Mouse (Mus musculus): ENCODE results near the gene Edil3. TPM values are rescaled to one million over a fixed set of nuclear protein-coding genes. Genes with fewer than 3 reads are reported as not detected.

Gene Edil3
- polyA plus RNA-seq (2012; rRNA removed): 42.8 and 46.5 TPM in 2 replicates

GRCm38 (mm10) chr13:88821440-88822331 is at the start of gene Edil3:
Gene Edil3, plus strand, starts transcription at chr13:88821472.
- peak in 1 of 2 experiments; percentile 55 for DNase-seq (ENCODE audit: extremely low spot score in 1 of 2, low spot score in 1 of 2)

DNA sequence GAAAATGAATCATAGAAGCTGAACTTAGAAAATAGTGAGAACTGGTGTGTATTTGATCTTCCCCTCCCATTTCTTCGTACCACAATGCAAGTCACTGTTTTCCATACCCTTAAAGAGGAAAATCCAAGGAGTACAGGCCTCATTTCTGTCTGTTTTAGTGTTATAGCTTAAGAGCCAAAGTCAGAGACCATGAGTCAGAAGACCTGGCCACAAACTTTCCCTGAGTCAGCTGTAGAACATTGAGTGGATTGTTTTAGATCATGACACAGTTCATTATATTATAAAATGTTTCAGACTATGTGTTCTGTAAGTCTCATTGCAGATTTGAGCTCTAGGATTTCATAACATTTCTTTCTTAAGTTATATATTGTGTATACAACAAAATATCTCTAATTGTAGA is 22.1 kb upstream of the Edil3 start:
- DNase-seq (ENCODE audit: extremely low spot score in 1 of 2, low spot score in 1 of 2): no peak

DNA sequence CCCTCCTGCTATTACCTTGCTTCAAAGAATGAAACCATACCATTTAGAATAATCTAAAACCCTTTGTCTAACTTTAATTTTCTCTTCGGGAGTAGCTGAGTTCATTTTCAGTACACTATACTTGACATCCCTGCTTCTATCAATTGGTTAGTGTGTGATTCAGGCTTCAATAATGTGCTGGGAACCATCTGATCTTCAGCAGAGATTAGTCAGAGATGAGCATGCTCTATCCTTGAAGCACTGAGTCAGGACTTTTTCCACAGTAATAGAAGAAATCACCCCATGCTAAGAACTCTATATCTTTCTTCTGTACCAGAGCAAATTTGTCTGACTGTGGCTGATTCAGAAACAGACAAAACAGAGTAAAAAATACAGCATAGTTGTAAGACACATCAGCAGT is 20.3 kb upstream of the Edil3 start:
- no peak for DNase-seq (ENCODE audit: extremely low spot score in 1 of 2, low spot score in 1 of 2)

DNA sequence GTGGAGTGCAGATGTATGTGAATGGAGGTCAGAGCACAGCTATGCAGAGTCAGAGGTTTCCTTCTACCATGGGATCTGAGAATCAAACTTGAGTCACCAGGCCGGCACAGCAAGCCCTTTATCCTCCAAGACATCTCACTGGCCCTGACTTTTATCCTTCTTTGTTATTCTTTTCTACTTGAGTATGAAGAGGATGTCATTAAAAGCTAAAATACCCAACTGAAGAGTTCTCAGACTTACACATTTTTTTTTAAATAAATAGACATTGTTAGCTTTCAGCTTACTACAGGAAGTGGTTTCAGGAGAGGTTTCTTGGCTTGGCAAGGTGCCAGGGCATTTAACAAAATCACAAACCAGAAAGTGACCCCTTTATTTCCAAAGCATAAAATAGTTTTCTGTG is 15.4 kb upstream of the Edil3 start:
- no peak for DNase-seq (ENCODE audit: extremely low spot score in 1 of 2, low spot score in 1 of 2)

GRCm38 (mm10) chr13:88806269-88806668 is 15.0 kb upstream of the Edil3 start:
- no peak for DNase-seq (ENCODE audit: extremely low spot score in 1 of 2, low spot score in 1 of 2)

DNA sequence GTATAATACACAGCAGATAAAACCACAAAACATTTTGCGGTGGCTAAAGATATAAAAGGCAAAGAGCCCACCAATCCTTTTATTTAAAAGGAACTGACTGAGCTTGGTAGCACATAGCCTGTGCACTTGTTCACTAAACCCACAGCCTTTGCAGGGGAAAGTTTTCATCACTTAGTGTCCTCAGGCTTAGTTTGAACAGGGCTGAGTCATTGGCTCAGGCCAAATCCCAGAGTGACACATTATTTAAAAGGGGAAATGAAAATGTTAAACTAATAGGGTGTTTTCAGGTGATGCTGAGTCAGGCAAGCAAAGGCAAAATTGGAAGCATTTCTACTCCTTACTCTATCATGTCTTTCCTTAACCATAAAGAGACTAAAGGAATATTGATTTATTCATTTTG is 11.2 kb upstream of the Edil3 start:
- no peak for DNase-seq (ENCODE audit: extremely low spot score in 1 of 2, low spot score in 1 of 2)

- peak in 1 of 2 experiments; percentile 18 for DNase-seq (ENCODE audit: extremely low spot score in 1 of 2, low spot score in 1 of 2)
Observed at GRCm38 (mm10) chr13:88820686-88821308, 475 bp upstream of the Edil3 start.

DNA sequence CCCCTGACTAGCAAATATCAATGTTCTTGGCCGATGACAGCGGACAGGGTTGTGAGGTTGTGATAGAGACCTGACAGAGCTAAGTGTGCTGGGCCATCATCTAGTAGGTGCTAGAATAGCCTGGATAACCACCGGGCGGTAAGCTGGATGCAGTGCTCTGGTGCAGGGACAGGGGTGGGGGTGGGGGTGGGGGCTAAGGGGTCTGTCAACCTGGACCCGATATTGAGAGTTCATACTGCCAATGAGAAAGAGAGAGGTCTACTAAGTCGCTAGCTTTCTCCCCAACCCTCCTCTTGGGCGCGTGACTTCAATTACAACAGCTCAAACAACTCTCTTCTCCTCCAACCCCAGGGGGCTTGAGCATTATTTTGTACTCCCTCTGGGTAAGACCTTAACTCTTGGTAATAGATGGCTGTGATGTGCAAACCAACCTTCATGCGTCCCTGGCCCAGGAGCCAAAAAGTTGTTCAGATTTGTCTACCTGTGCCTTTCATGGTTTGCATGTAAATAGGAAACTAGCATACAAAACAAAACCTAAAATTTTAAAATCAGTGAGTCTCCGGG is 1.1 kb downstream of the Edil3 start:
- peak in 1 of 2 experiments; percentile 17 for DNase-seq (ENCODE audit: extremely low spot score in 1 of 2, low spot score in 1 of 2)

DNA sequence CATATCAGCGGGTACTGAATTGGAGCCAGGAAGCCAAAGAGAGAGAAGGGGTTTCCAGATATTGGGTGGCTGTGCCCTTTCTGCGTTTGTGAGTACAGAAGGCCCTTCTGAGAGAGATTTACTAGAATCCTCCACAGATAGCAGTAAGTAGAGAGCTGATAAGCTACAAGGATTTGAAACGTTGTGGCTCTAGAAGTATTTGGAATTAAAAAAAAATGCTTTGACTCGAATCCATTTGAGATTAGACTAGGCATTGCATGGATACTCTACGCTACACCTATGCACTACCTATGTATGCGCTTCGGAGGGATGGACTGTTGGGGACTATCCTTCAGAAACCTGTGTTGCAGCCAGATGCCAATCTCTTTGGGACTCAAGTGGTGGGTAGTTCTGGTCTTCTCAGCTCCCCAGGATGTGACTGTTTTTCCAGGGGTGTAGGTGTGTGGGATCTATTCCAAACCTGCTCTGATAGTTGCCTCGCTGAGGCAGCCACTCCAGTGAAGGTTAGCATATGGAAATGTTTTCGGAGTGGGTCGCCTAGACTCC is 1.8 kb downstream of the Edil3 start:
- peak in 1 of 2 experiments; percentile 56 for DNase-seq (ENCODE audit: extremely low spot score in 1 of 2, low spot score in 1 of 2)

DNA sequence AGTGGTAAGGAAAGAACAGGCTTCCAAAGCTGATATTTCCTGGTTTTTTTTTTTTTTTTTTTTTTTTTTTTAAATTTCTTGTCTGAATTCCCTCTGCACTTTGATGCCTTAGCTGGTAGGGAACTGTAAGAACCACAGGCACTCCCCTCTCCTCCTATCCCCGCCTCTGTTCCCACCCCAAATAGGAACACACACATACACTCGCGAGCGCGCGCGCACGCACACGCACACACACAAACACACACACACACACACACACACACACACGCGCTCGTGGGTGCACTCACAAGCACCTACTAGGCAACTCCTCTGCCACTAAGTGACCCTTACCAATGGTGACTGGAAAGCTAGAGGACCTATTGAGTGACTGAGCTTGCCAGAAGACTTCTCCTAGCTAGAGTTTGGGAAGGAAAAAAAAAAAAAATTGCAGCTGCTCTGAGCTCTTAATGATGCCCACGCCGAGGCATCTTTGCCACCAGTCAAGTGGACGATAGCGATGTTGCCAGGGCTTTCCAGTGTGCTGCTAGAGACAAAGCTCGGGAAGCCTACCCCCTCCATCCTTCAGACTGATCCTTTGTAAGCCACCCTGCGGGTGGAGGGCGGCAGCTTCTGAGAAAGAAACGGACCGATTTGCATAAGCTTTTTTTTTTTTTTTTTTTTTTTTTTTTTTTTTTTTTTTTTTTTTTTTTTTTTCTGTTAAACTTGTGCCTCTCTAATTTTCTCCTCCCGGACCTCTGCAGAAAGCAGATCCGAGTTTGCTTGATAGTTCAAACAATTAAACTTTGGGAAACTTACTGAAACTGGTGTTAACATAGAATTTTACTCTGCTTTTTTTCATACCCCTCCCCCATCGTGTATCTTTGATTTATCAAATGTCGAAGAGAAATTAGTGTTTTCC is 2.5 kb downstream of the Edil3 start:
- DNase-seq (ENCODE audit: extremely low spot score in 1 of 2, low spot score in 1 of 2): peak; percentile 50 to 64

DNA sequence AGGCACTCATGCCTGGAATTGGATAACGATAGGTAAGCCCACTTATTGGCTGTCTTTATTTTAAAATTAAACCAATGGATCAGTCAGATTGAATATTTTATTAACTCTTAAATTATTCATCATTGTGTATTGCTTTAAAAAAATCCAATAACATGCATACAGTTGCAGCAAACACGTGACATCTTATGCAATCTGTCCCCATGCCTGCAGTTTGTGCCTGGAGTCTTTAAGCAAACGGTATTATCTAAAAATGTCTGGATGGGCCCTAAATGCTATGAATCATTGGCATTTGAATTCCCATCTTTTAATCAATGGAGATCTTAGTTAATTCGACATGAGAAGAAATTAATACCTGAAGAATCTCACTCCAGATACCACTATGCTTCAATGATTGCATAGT is 3.2 kb downstream of the Edil3 start:
- peak in 1 of 2 experiments; percentile 28 for DNase-seq (ENCODE audit: extremely low spot score in 1 of 2, low spot score in 1 of 2)

DNA sequence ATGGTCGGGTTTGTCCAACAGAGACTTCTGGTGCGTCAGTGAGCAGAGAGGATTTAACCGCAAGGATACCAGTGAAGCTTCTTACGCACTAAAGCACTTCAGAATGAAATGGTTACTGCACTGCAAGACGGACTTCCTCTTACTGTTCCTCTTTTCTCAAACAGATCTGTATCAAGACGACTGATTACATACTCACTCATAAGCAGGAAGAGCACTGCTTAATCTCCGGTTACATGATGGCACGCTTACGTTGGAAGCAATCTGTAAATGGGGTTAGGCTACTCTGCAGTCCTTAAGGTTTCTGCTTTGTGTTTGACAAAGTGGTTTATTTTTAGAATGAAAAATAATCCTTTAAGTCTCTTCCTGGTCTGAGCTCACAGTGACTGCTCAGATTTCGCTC is 7.1 kb downstream of the Edil3 start:
- DNase-seq (ENCODE audit: extremely low spot score in 1 of 2, low spot score in 1 of 2): peak in 1 of 2 experiments; percentile 16

DNA sequence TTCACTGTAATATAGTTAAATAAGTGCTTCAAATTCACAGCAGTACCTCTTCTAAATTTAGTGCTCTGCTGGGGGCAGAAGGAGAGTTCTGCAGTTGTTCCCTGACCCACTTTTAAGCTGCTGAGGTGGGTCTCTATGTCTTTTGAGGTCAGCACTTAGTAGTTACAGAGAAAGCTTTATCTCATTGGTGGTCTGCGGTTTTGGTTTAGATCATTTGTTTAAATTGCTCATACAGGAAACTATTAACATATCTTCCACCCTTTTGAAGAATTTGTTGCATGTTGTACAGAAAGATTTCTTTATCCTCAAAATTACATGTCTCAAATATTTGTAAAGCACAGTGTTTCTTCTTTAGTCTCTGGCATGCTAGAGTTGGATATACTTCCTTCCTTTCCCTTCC is 12.5 kb downstream of the Edil3 start:
- DNase-seq (ENCODE audit: extremely low spot score in 1 of 2, low spot score in 1 of 2): no peak

GRCm38 (mm10) chr13:88849739-88850138 is 28.5 kb downstream of the Edil3 start:
- DNase-seq (ENCODE audit: extremely low spot score in 1 of 2, low spot score in 1 of 2): no peak

GRCm38 (mm10) chr13:88879960-88880359 is 58.7 kb downstream of the Edil3 start:
- DNase-seq (ENCODE audit: extremely low spot score in 1 of 2, low spot score in 1 of 2): no peak

DNA sequence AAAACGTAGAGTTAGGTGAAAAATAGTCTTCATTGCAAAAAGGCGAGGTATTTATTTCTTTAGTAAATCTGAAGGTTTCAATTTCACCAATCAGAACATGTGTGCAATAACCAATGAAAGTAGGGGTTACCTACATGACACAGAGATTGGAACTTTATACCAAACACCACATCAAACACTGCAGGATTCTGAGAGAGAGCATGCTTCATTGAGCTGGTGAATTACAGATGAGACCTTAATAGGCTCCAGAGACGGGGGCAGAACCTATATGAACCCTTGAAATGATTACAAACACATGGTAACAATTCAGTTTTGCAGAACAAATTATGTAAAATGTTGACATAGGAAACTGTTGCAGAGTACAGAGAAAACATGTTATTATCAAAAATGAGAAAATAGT is 69.5 kb downstream of the Edil3 start:
- no peak for DNase-seq (ENCODE audit: extremely low spot score in 1 of 2, low spot score in 1 of 2)

GRCm38 (mm10) chr13:88900046-88900445 is 78.8 kb downstream of the Edil3 start:
- DNase-seq (ENCODE audit: extremely low spot score in 1 of 2, low spot score in 1 of 2): peak in 1 of 2 experiments; percentile 9

DNA sequence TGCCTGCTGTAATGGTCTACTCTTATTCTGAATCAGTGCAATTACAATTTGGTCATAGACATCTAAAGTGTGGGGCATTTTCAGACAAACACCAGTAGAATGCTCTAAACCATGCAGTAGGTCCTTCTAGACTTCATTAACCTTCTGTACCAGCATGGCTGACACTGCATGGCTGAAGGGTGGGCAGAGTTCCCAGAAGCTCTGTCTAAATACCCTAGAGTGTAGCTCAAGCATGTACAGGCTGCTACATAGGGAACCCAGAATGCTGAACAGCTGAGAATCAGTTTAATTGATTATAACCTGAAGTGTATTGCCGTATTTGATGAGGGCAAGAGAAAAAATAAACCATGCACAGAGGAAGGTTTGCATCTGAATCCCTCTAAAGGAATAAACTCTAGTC is 86.1 kb downstream of the Edil3 start:
- no peak for DNase-seq (ENCODE audit: extremely low spot score in 1 of 2, low spot score in 1 of 2)

DNA sequence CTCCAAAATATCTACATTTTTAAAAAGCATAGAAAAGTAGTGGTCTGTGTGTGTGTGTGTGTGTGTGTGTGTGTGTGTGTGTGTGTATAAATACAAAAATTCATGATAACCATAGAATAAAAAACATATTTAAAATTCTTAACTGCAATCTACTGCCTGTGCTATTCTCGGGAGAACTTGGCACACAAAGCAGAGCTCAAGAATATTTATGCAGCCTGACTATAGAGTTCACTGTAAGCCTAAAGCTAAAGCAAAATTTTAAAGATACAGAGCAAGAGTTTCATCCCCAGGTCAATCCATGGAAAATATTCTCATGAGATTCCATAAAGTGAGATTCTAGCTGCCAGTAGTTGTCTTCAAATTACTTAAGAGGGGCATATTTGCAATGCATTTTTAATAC is 86.9 kb downstream of the Edil3 start:
- peak in 1 of 2 experiments; percentile 25 for DNase-seq (ENCODE audit: extremely low spot score in 1 of 2, low spot score in 1 of 2)

DNA sequence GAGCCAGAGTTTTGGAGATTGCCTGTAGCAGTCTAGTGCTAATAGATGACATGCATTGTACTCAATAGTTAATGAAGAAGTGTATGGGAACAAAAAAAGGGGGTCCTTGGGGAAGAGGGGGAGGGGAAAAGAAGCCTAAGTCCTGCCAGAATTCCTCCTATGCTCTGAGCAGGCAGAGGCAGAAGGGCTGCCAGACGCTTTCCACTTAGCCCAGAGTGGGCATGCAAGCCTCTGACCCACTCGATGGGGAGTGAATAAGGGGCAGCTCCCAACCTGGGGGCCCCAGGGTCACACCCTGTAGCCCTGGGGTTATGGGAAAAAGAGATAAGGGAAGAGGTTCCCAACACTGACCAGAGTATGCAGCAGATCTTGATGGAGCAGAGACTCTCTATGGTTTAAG is 95.2 kb downstream of the Edil3 start:
- no peak for DNase-seq (ENCODE audit: extremely low spot score in 1 of 2, low spot score in 1 of 2)
